Mouse (Mus musculus): ENCODE results near the gene Agap2.

Gene Agap2

GRCm38 (mm10) chr10:127076082-127076481 is 998 bp downstream of the Agap2 start:
- no peak for DNase-seq (ENCODE audit: low read depth, low spot score)

- DNase-seq (ENCODE audit: low read depth, low spot score), result no peak
Observed at GRCm38 (mm10) chr10:127077515-127077914, 2.4 kb downstream of the Agap2 start.

GRCm38 (mm10) chr10:127078001-127078676 is 3.1 kb downstream of the Agap2 start:
- DNase-seq (ENCODE audit: low read depth, low spot score), result no peak

GRCm38 (mm10) chr10:127078677-127079575 is 3.8 kb downstream of the Agap2 start:
- no peak for DNase-seq (ENCODE audit: low read depth, low spot score)

GRCm38 (mm10) chr10:127079665-127080391 is 4.7 kb downstream of the Agap2 start:
- DNase-seq (ENCODE audit: low read depth, low spot score), result no peak

GRCm38 (mm10) chr10:127080901-127081780 is 6.1 kb downstream of the Agap2 start:
- DNase-seq (ENCODE audit: low read depth, low spot score), result no peak

GRCm38 (mm10) chr10:127081996-127082620 is 7.0 kb downstream of the Agap2 start:
- no peak for DNase-seq (ENCODE audit: low read depth, low spot score)

- DNase-seq (ENCODE audit: low read depth, low spot score), result no peak
Observed at GRCm38 (mm10) chr10:127083292-127083914, 8.3 kb downstream of the Agap2 start.

- no peak for DNase-seq (ENCODE audit: low read depth, low spot score)
Observed at GRCm38 (mm10) chr10:127083915-127084306, 8.8 kb downstream of the Agap2 start.

GRCm38 (mm10) chr10:127085052-127085451 is 10.0 kb downstream of the Agap2 start:
- no peak for DNase-seq (ENCODE audit: low read depth, low spot score)

- no peak for DNase-seq (ENCODE audit: low read depth, low spot score)
Observed at GRCm38 (mm10) chr10:127085633-127086032, 10.5 kb downstream of the Agap2 start.

- no peak for DNase-seq (ENCODE audit: low read depth, low spot score)
Observed at GRCm38 (mm10) chr10:127090560-127091411, 15.7 kb downstream of the Agap2 start.

GRCm38 (mm10) chr10:127091507-127092396 is 16.7 kb downstream of the Agap2 start:
- no peak for DNase-seq (ENCODE audit: low read depth, low spot score)

- DNase-seq (ENCODE audit: low read depth, low spot score), result no peak
Observed at GRCm38 (mm10) chr10:127092742-127093141, 17.7 kb downstream of the Agap2 start.

- DNase-seq (ENCODE audit: low read depth, low spot score), result peak; percentile 71
Observed at GRCm38 (mm10) chr10:127094382-127094802, 19.3 kb downstream of the Agap2 start.

- DNase-seq (ENCODE audit: low read depth, low spot score), result no peak
Observed at GRCm38 (mm10) chr10:127098514-127098913, 23.4 kb downstream of the Agap2 start.

- DNase-seq (ENCODE audit: low read depth, low spot score), result no peak
Observed at GRCm38 (mm10) chr10:127099191-127099590, 24.1 kb downstream of the Agap2 start.

- DNase-seq (ENCODE audit: low read depth, low spot score), result no peak
Observed at GRCm38 (mm10) chr10:127099868-127100267, 24.8 kb downstream of the Agap2 start.

Data from 3T3-L1 (cell line).